Mouse (Mus musculus) embryonic facial prominence, embryonic 11.5 days (tissue): ENCODE results near the gene Hebp2. TPM values are rescaled to one million over a fixed set of nuclear protein-coding genes. Genes with fewer than 3 reads are reported as not detected.

ENCODE experiments used
- ATAC-seq: fragments of 200-750 bp; cut with Nextera tagmentation; replicated peaks from 2 replicates; pipeline ENCODE4 v1.8.0; 2017; ENCODE audit warnings: low read depth; ENCODE audit not compliant: insufficient number of reproducible peaks, low FRiP score, low TSS enrichment
- DNase-seq: peaks from one replicate; pipeline ENCODE4 v3.0.0-alpha.2; 2015; ENCODE audit warnings: low spot score
- H3K27ac ChIP-seq: fragments of 300-500 bp; sonication (generic); replicated peaks from 2 replicates; pipeline ENCODE4 v1.5.1; 2014; ENCODE audit warnings: mild to moderate bottlenecking, low read depth, low read length, control low read depth
- H3K27me3 ChIP-seq: fragments of 300-500 bp; sonication (generic); 2 replicates; pipeline ENCODE4 v1.6.1; 2014; ENCODE audit warnings: mild to moderate bottlenecking, low read length, moderate library complexity, mixed read lengths; ENCODE audit not compliant: control insufficient read depth, insufficient read depth
- H3K36me3 ChIP-seq: fragments of 300-500 bp; sonication (generic); replicated peaks from 2 replicates; pipeline ENCODE4 v1.6.1; 2014; ENCODE audit warnings: low read depth, mild to moderate bottlenecking, low read length, moderate library complexity, mixed read lengths; ENCODE audit not compliant: control insufficient read depth, insufficient read depth
- H3K4me1 ChIP-seq: fragments of 300-500 bp; sonication (generic); 2 replicates; pipeline ENCODE4 v1.6.1; 2014; ENCODE audit warnings: low read length, mixed read lengths; ENCODE audit not compliant: control insufficient read depth, insufficient read depth
- H3K4me2 ChIP-seq: fragments of 300-500 bp; sonication (generic); 2 replicates; pipeline ENCODE4 v1.6.1; 2014; ENCODE audit warnings: low read depth, mild to moderate bottlenecking, control low read depth, low read length, moderate library complexity
- H3K4me3 ChIP-seq: fragments of 300-500 bp; sonication (generic); 2 replicates; pipeline ENCODE4 v1.5.1; 2014; ENCODE audit warnings: low read depth, low read length, control low read depth
- H3K9ac ChIP-seq: fragments of 300-500 bp; sonication (generic); replicated peaks from 2 replicates; pipeline ENCODE4 v1.6.1; 2014; ENCODE audit warnings: mild to moderate bottlenecking, control low read depth, low read length
- H3K9me3 ChIP-seq: fragments of 300-500 bp; sonication (generic); replicated peaks from 2 replicates; pipeline ENCODE4 v1.6.1; 2016; ENCODE audit warnings: mild to moderate bottlenecking, low read length, inconsistent platforms, mixed read lengths; ENCODE audit not compliant: control insufficient read depth
- WGBS: fragments of 180-500 bp; shearing (Covaris S2); extraction: QIAGEN DNeasy Blood & Tissue Kit; methylation state at CpG from one replicate; pipeline ENCODE4 v1.1.7; 2014; 5-methylcytosine and 5-hydroxymethylcytosine counted together
- polyA plus RNA-seq: library from polyadenylated mRNA; unstranded; fragments of >200 nt; fragmentation: Nextera tagmentation; extraction: Ambion mirVana; gene quantifications from 2 replicates; pipeline ENCODE4 v1.2.1, GENCODE M21; 2014

The Hebp2 gene
- polyA plus RNA-seq, 1 experiment from 2014 or later = 18.2 TPM

- no peaks in the 10 kb centered on the region for H3K27me3 ChIP-seq
- WGBS = 83% methylated on average over 10 of the region's 10 CpGs
- DNase-seq (no peak), ATAC-seq (no peak)
- H3K4me3 ChIP-seq = no peak overlapping the region
- H3K9me3 ChIP-seq = no peaks in the 10 kb centered on the region
- no peaks in the 10 kb centered on the region for H3K4me1 ChIP-seq
- no peak overlapping the region for H3K9ac ChIP-seq
- no peak overlapping the region for H3K4me2 ChIP-seq
- no peak overlapping the region for H3K27ac ChIP-seq
- H3K36me3 ChIP-seq = no peaks in the 10 kb centered on the region
Measured at GRCm38 (mm10) chr10:18489936-18490335, 55.9 kb downstream of the Hebp2 start.

Other genes with a start within 250 kb of the Hebp2 start
- gene Nhsl1, start 227.1 kb downstream of the Hebp2 start, polyA plus RNA-seq = 12.1 and 12.5 TPM in 2 replicates
- gene Arfgef3, start 197.9 kb upstream of the Hebp2 start, polyA plus RNA-seq = 0.21 and 0.57 TPM in 2 replicates
- gene Gm4922, start 240.7 kb upstream of the Hebp2 start, polyA plus RNA-seq = not detected in 2 replicates